Mouse (Mus musculus): ENCODE measurements at regions not wholly inside any gene's neighbourhood (a gene's known extent, or its start where the extent isn't known, plus 50 kb on each side); places are given as distances from the start of the nearest gene placed in this dataset.
A peak's percentile ranks its signal among the peaks of the same experiment; 100 is the strongest.

GRCm38 (mm10) chr15:37134913-37135589 is 127.5 kb upstream of the Zfp706 start:
- Histone ChIP-seq H3K27ac (ENCODE audit: insufficient read depth, low read depth, low read length) (no peak overlapping the region), H3K4me3 (ENCODE audit: insufficient read depth, low read length) (peak overlapping the region; percentile 47), H3K4me1 (ENCODE audit: control insufficient read depth, insufficient read depth, low read length) (no peaks in the 10 kb centered on the region)
- TF ChIP-seq CTCF (IDR thresholded peaks at IDR 0.05; ENCODE audit: low read depth, low read length) (no peak), POLR2A (IDR thresholded peaks at IDR 0.05; ENCODE audit: borderline replicate concordance, low read depth, low read length) (no peak)

DNA sequence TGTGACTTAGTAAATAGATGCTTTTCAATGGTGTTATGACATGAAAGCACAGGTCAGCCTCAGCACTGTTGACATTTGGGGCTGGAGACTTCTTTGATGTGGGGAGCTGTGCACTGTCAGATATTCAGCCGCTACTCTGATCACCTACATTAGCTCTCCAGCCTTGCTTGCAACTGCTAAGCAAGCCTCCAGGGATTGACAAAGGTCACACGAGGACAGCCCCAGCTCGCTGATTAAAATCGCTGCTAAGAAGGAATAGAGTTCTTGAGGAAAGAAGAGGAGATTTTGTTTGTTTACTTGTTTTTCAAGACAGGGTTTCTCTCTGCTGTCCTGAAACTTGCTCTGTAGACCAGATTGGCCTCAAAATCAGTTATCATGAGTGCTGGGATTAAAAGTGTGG is 126.8 kb upstream of the Zfp706 start:
- TF ChIP-seq POLR2A (IDR thresholded peaks at IDR 0.05; ENCODE audit: borderline replicate concordance, low read depth, low read length) (no peak), CTCF (IDR thresholded peaks at IDR 0.05; ENCODE audit: low read depth, low read length) (no peak)
- Histone ChIP-seq H3K4me3 (ENCODE audit: insufficient read depth, low read length) (no peak overlapping the region), H3K27ac (ENCODE audit: insufficient read depth, low read depth, low read length) (no peak overlapping the region), H3K4me1 (ENCODE audit: control insufficient read depth, insufficient read depth, low read length) (no peaks in the 10 kb centered on the region)

DNA sequence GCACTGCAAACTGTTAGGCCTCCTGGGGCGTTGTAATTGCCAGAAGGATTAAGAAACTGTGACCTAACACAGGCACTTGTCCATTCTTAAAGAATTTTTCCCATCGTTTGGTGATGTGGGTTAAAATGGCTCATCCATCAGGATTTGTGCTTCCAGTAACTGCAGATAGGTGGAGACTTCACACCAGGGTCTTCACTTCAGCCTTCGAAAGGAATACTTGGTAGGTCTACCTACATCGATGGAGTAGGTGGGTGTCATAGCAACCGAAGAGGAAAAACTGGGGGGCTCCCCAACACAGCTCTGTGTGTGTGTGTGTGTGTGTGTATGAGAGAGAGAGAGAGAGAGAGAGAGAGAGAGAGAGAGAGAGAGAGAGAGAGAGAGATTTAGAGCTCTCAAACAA is 126.3 kb upstream of the Zfp706 start:
- no peaks in the 10 kb centered on the region for H3K4me1 ChIP-seq (ENCODE audit: control insufficient read depth, insufficient read depth, low read length)
- no peak overlapping the region for H3K4me3 ChIP-seq (ENCODE audit: insufficient read depth, low read length)
- H3K27ac ChIP-seq (ENCODE audit: insufficient read depth, low read depth, low read length) = no peak overlapping the region
- TF ChIP-seq CTCF (IDR thresholded peaks at IDR 0.05; ENCODE audit: low read depth, low read length) (no peak), POLR2A (IDR thresholded peaks at IDR 0.05; ENCODE audit: borderline replicate concordance, low read depth, low read length) (no peak)

DNA sequence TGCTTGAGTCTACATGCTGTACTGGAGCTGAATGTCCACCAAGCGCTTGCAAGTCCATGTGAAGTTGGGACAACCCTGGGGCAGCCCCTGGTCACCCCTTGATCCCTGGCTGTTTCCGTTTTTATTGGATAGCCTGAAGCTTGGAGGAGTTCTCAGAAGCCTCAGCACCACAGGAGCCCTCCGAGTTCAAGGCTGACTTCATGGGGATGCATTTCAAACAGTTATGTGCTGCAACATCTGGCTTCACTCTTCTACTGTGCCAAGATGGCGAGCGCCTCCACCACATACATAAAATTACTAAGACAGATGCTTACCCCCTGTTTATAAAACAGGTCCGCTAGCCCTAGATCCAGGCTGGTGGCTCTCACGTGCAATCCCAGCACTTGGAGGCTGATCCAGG is 120.1 kb upstream of the Zfp706 start:
- no peaks in the 10 kb centered on the region for H3K4me1 ChIP-seq (ENCODE audit: control insufficient read depth, insufficient read depth, low read length)
- H3K4me3 ChIP-seq (ENCODE audit: insufficient read depth, low read length) = no peak overlapping the region
- H3K27ac ChIP-seq (ENCODE audit: insufficient read depth, low read depth, low read length) = no peak overlapping the region
- TF ChIP-seq CTCF (IDR thresholded peaks at IDR 0.05; ENCODE audit: low read depth, low read length) (no peak), POLR2A (IDR thresholded peaks at IDR 0.05; ENCODE audit: borderline replicate concordance, low read depth, low read length) (no peak)

DNA sequence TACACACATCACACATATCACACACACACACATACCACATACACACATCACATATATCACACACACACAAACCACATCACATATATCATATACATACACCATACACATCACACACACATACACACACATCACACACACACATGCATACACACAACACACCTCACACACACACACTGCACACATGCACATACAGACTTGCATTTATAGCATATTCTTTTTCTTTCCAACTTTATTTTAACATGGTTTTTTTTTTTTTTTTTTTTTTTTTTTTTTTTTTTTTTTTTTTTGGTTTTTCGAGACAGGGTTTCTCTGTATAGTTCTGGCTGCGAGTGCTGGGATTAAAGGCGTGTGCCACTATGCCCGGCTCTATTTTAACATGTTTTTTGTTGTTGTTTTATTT is 119.6 kb upstream of the Zfp706 start:
- Histone ChIP-seq H3K4me3 (ENCODE audit: insufficient read depth, low read length) (no peak overlapping the region), H3K4me1 (ENCODE audit: control insufficient read depth, insufficient read depth, low read length) (no peaks in the 10 kb centered on the region), H3K27ac (ENCODE audit: insufficient read depth, low read depth, low read length) (no peak overlapping the region)
- no peak for TF ChIP-seq POLR2A (IDR thresholded peaks at IDR 0.05; ENCODE audit: borderline replicate concordance, low read depth, low read length)
- TF ChIP-seq CTCF (IDR thresholded peaks at IDR 0.05; ENCODE audit: low read depth, low read length) = no peak

DNA sequence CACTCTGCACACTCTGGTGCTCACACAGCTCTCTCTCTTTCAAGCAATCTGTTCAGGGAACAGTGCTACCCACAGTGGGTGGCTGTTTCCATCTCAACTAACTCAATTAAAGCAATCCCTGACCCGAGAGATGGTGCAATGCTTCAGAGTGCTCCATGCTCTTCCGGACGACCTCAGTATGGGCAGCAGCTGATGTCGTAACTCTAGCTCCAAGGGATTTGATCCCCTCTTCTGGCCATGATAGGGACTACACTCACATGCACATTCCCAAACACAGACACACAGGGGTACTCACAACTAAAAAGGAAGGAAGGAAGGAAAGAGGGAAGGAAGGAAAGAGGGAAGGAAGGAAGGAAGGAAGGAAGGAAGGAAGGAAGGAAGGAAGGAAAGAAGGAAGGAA is 118.2 kb upstream of the Zfp706 start:
- TF ChIP-seq POLR2A (IDR thresholded peaks at IDR 0.05; ENCODE audit: borderline replicate concordance, low read depth, low read length) (no peak), CTCF (IDR thresholded peaks at IDR 0.05; ENCODE audit: low read depth, low read length) (no peak)

GRCm38 (mm10) chr15:37124951-37125350 is 117.4 kb upstream of the Zfp706 start:
- no peak for TF ChIP-seq POLR2A (IDR thresholded peaks at IDR 0.05; ENCODE audit: borderline replicate concordance, low read depth, low read length)
- no peak for TF ChIP-seq CTCF (IDR thresholded peaks at IDR 0.05; ENCODE audit: low read depth, low read length)
- Histone ChIP-seq H3K4me1 (ENCODE audit: control insufficient read depth, insufficient read depth, low read length) (no peaks in the 10 kb centered on the region), H3K4me3 (ENCODE audit: insufficient read depth, low read length) (no peak overlapping the region), H3K27ac (ENCODE audit: insufficient read depth, low read depth, low read length) (no peak overlapping the region)

More for the DNA sequence above, 118.2 kb upstream of the Zfp706 start:
- Histone ChIP-seq H3K27ac (ENCODE audit: insufficient read depth, low read depth, low read length) (no peak overlapping the region), H3K4me1 (ENCODE audit: control insufficient read depth, insufficient read depth, low read length) (no peaks in the 10 kb centered on the region), H3K4me3 (ENCODE audit: insufficient read depth, low read length) (no peak overlapping the region)

DNA sequence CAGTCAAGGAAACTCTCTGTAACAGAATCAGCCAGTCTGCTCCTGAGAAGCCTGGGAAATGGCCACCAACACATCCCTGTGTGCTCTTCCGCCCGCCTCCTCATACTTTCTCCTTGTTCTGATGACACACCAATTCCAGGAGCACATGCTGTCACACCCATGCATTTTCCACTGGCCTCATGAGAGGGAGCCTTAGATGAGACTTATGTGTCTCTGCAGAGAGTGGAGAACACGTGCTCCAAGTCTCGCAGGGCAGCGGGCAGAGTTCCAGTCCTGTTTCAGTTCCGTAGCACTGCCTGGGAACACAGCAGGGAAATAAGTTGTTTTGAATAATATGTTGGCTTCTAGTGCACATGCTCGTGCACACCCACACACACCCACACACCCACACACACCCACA is 116.7 kb upstream of the Zfp706 start:
- Histone ChIP-seq H3K27ac (ENCODE audit: insufficient read depth, low read depth, low read length) (no peak overlapping the region), H3K4me3 (ENCODE audit: insufficient read depth, low read length) (no peak overlapping the region), H3K4me1 (ENCODE audit: control insufficient read depth, insufficient read depth, low read length) (no peaks in the 10 kb centered on the region)
- TF ChIP-seq POLR2A (IDR thresholded peaks at IDR 0.05; ENCODE audit: borderline replicate concordance, low read depth, low read length) (no peak), CTCF (IDR thresholded peaks at IDR 0.05; ENCODE audit: low read depth, low read length) (no peak)

- H3K4me3 ChIP-seq (ENCODE audit: insufficient read depth, low read length) = no peak overlapping the region
- no peak overlapping the region for H3K27ac ChIP-seq (ENCODE audit: insufficient read depth, low read depth, low read length)
- peak; percentile 84 for TF ChIP-seq CTCF (IDR thresholded peaks at IDR 0.05; ENCODE audit: low read depth, low read length)
- no peak for TF ChIP-seq POLR2A (IDR thresholded peaks at IDR 0.05; ENCODE audit: borderline replicate concordance, low read depth, low read length)
- no peaks in the 10 kb centered on the region for H3K4me1 ChIP-seq (ENCODE audit: control insufficient read depth, insufficient read depth, low read length)
Observed at GRCm38 (mm10) chr15:37120381-37120780, 112.8 kb upstream of the Zfp706 start.

GRCm38 (mm10) chr15:37114119-37114518 is 106.5 kb upstream of the Zfp706 start:
- Histone ChIP-seq H3K4me1 (ENCODE audit: control insufficient read depth, insufficient read depth, low read length) (no peaks in the 10 kb centered on the region), H3K4me3 (ENCODE audit: insufficient read depth, low read length) (no peak overlapping the region), H3K27ac (ENCODE audit: insufficient read depth, low read depth, low read length) (no peak overlapping the region)
- peak; percentile 74 for TF ChIP-seq CTCF (IDR thresholded peaks at IDR 0.05; ENCODE audit: low read depth, low read length)
- TF ChIP-seq POLR2A (IDR thresholded peaks at IDR 0.05; ENCODE audit: borderline replicate concordance, low read depth, low read length) = no peak

All from bone marrow macrophage, adult 2 months (primary cell).